Mouse (Mus musculus) left cerebral cortex, adult 11 months (tissue): ENCODE data around the gene Mul1.
"Not testable (repeated sequence)": the region's sequence is repeated elsewhere in the genome, so short reads cannot be mapped to it uniquely, and the experiment has no call there.

Experiments used
- DNase-seq: peaks from one replicate; pipeline ENCODE4 v3.0.0; 2022; ENCODE audit warnings: low spot score

The Mul1 gene

GRCm38 (mm10) chr4:138434347-138435316 is at the start of gene Mul1:
Mul1 (plus strand) TSS chr4:138434671.
- peak; percentile 93 for DNase-seq

GRCm38 (mm10) chr4:138393703-138394102 is 40.8 kb upstream of the Mul1 start:
- DNase-seq = no peak

- DNase-seq = no peak
Measured at GRCm38 (mm10) chr4:138395087-138395970, 39.1 kb upstream of the Mul1 start.

GRCm38 (mm10) chr4:138395971-138396645 is 38.4 kb upstream of the Mul1 start, which contains the start of gene Fam43b:
Fam43b (minus strand) TSS chr4:138396528.
- peak; percentile 58 for DNase-seq

GRCm38 (mm10) chr4:138396711-138397110 is 37.8 kb upstream of the Mul1 start:
- no peak for DNase-seq

- no peak for DNase-seq
Measured at GRCm38 (mm10) chr4:138404806-138405205, 29.7 kb upstream of the Mul1 start.

- no peak for DNase-seq
Measured at GRCm38 (mm10) chr4:138407479-138408194, 26.8 kb upstream of the Mul1 start.

- no peak for DNase-seq
Measured at GRCm38 (mm10) chr4:138411011-138411410, 23.5 kb upstream of the Mul1 start.

GRCm38 (mm10) chr4:138411504-138412121 is 22.9 kb upstream of the Mul1 start:
- no peak for DNase-seq

GRCm38 (mm10) chr4:138414725-138415124 is 19.7 kb upstream of the Mul1 start:
- no peak for DNase-seq

- no peak for DNase-seq
Measured at GRCm38 (mm10) chr4:138415991-138416390, 18.5 kb upstream of the Mul1 start.

GRCm38 (mm10) chr4:138416414-138416813 is 18.1 kb upstream of the Mul1 start:
- no peak for DNase-seq

GRCm38 (mm10) chr4:138417882-138418281 is 16.6 kb upstream of the Mul1 start:
- no peak for DNase-seq

- DNase-seq = no peak
Measured at GRCm38 (mm10) chr4:138418340-138418957, 16.0 kb upstream of the Mul1 start.

GRCm38 (mm10) chr4:138425028-138425427 is 9.4 kb upstream of the Mul1 start:
- DNase-seq = no peak

GRCm38 (mm10) chr4:138425604-138426003 is 8.9 kb upstream of the Mul1 start:
- DNase-seq = not testable (repeated sequence)

- peak; percentile 86 for DNase-seq
Measured at GRCm38 (mm10) chr4:138426778-138427705, 7.4 kb upstream of the Mul1 start.

- no peak for DNase-seq
Measured at GRCm38 (mm10) chr4:138429778-138430177, 4.7 kb upstream of the Mul1 start.

- no peak for DNase-seq
Measured at GRCm38 (mm10) chr4:138431340-138431739, 3.1 kb upstream of the Mul1 start.
